Mouse (Mus musculus) kidney, embryonic 15.5 days (tissue): Measurements from ENCODE around the gene Ranbp3. TPM values are rescaled to one million over a fixed set of nuclear protein-coding genes. Genes with fewer than 3 reads are reported as not detected.
A peak's percentile ranks its signal among the peaks of the same experiment; 100 is the strongest.

ENCODE experiments used
- ATAC-seq: fragments of 200-750 bp; cut with Nextera tagmentation; replicated peaks from 2 replicates; pipeline ENCODE4 v1.8.0; 2017; ENCODE audit warnings: moderate TSS enrichment; ENCODE audit not compliant: low FRiP score
- H3K27ac ChIP-seq: fragments of 300-500 bp; sonication (generic); 2 replicates; pipeline ENCODE4 v1.5.1; 2015; ENCODE audit warnings: mild to moderate bottlenecking, inconsistent platforms
- H3K27me3 ChIP-seq: fragments of 300-500 bp; sonication (generic); 2 replicates; pipeline ENCODE4 v1.6.1; 2015; ENCODE audit warnings: inconsistent platforms
- H3K36me3 ChIP-seq: fragments of 300-500 bp; sonication (generic); 2 replicates; pipeline ENCODE4 v1.6.1; 2015; ENCODE audit warnings: inconsistent platforms
- H3K4me1 ChIP-seq: fragments of 300-500 bp; sonication (generic); 2 replicates; pipeline ENCODE4 v1.6.1; 2015; ENCODE audit warnings: inconsistent platforms
- H3K4me2 ChIP-seq: fragments of 300-500 bp; sonication (generic); 2 replicates; pipeline ENCODE4 v1.6.1; 2015; ENCODE audit warnings: moderate library complexity, mild to moderate bottlenecking, inconsistent platforms
- H3K4me3 ChIP-seq: fragments of 300-500 bp; sonication (generic); replicated peaks from 2 replicates; pipeline ENCODE4 v1.5.1; 2015; ENCODE audit warnings: mild to moderate bottlenecking, inconsistent platforms
- H3K9ac ChIP-seq: fragments of 300-500 bp; sonication (generic); 2 replicates; pipeline ENCODE4 v1.6.1; 2015; ENCODE audit warnings: mild to moderate bottlenecking, inconsistent platforms
- H3K9me3 ChIP-seq: fragments of 300-500 bp; sonication (generic); replicated peaks from 2 replicates; pipeline ENCODE4 v1.6.1; 2016; ENCODE audit warnings: inconsistent platforms
- WGBS: fragments of 180-500 bp; shearing (Covaris S2); methylation state at CpG from one replicate; pipeline ENCODE4 v1.1.7; 2015; ENCODE audit warnings: mixed read lengths; 5-methylcytosine and 5-hydroxymethylcytosine counted together
- polyA plus RNA-seq: library from polyadenylated mRNA; unstranded; fragments of >200 nt; fragmentation: Nextera tagmentation; extraction: Ambion mirVana; gene quantifications from 2 replicates; pipeline ENCODE4 v1.2.1, GENCODE M21; 2015

Gene Ranbp3
- polyA plus RNA-seq, 1 experiment from 2014 or later: 99.2 TPM

- Histone ChIP-seq H3K27ac (no peak overlapping the region), H3K9ac (no peak overlapping the region), H3K4me2 (no peak overlapping the region), H3K36me3 (no peaks in the 10 kb centered on the region), H3K4me1 (peaks cover 10% of the 10 kb centered on the region; the same call in 1 of the 2 replicates), H3K9me3 (no peaks in the 10 kb centered on the region), H3K27me3 (no peaks in the 10 kb centered on the region), H3K4me3 (no peak overlapping the region)
- WGBS: 70% methylated on average over 2 of the region's 2 CpGs
- ATAC-seq: no peak
These were observed 18.3 kb upstream of the Ranbp3 start for GRCm38 (mm10) chr17:56654771-56655170.

GRCm38 (mm10) chr17:56655311-56655710, 17.8 kb upstream of the Ranbp3 start:
- WGBS: 76% methylated on average over 3 of the region's 3 CpGs
- Histone ChIP-seq H3K9ac (no peak overlapping the region), H3K4me2 (no peak overlapping the region), H3K27ac (no peak overlapping the region), H3K4me1 (peaks cover 10% of the 10 kb centered on the region; the same call in 1 of the 2 replicates), H3K36me3 (no peaks in the 10 kb centered on the region), H3K4me3 (no peak overlapping the region), H3K27me3 (no peaks in the 10 kb centered on the region), H3K9me3 (no peaks in the 10 kb centered on the region)
- ATAC-seq: no peak

- Histone ChIP-seq H3K27ac (no peak overlapping the region), H3K9me3 (no peaks in the 10 kb centered on the region), H3K9ac (no peak overlapping the region), H3K4me1 (peaks cover 8% of the 10 kb centered on the region; the same call in 1 of the 2 replicates), H3K27me3 (no peaks in the 10 kb centered on the region), H3K4me2 (no peak overlapping the region), H3K4me3 (no peak overlapping the region), H3K36me3 (no peaks in the 10 kb centered on the region)
- WGBS: 86% methylated on average over 6 of the region's 6 CpGs
- no peak for ATAC-seq
These were observed 16.9 kb upstream of the Ranbp3 start for GRCm38 (mm10) chr17:56656171-56656570.

GRCm38 (mm10) chr17:56663659-56664058, 9.4 kb upstream of the Ranbp3 start:
- no peaks in the 10 kb centered on the region for H3K9me3 ChIP-seq
- no peak overlapping the region for H3K9ac ChIP-seq
- peak overlapping the region; percentile 72; the same call in 1 of the 2 replicates for H3K27ac ChIP-seq
- 54% methylated on average over 3 of the region's 3 CpGs for WGBS
- H3K4me2 ChIP-seq: peak overlapping the region; percentile 55
- no peaks in the 10 kb centered on the region for H3K27me3 ChIP-seq
- H3K36me3 ChIP-seq: no peaks in the 10 kb centered on the region
- ATAC-seq: no peak
- peak overlapping the region; percentile 20 for H3K4me3 ChIP-seq
- peaks cover 21% of the 10 kb centered on the region for H3K4me1 ChIP-seq

GRCm38 (mm10) chr17:56664333-56664732, 8.8 kb upstream of the Ranbp3 start:
- Histone ChIP-seq H3K36me3 (no peaks in the 10 kb centered on the region), H3K27ac (peak overlapping the region; percentile 72; the same call in 1 of the 2 replicates), H3K4me1 (peaks cover 25% of the 10 kb centered on the region), H3K27me3 (no peaks in the 10 kb centered on the region), H3K4me2 (peak overlapping the region; percentile 55), H3K4me3 (peak overlapping the region; percentile 20), H3K9ac (no peak overlapping the region), H3K9me3 (no peaks in the 10 kb centered on the region)
- 4% methylated on average over 10 of the region's 10 CpGs for WGBS
- peak; percentile 73 for ATAC-seq

- Histone ChIP-seq H3K9me3 (no peaks in the 10 kb centered on the region), H3K27ac (no peak overlapping the region), H3K4me3 (no peak overlapping the region), H3K4me2 (no peak overlapping the region), H3K4me1 (peaks cover 25% of the 10 kb centered on the region), H3K9ac (no peak overlapping the region), H3K27me3 (no peaks in the 10 kb centered on the region), H3K36me3 (no peaks in the 10 kb centered on the region)
- no peak for ATAC-seq
- WGBS: 83% methylated on average over 4 of the region's 4 CpGs
These were observed 6.7 kb upstream of the Ranbp3 start for GRCm38 (mm10) chr17:56666384-56666783.

GRCm38 (mm10) chr17:56667591-56667990, 5.5 kb upstream of the Ranbp3 start:
- Histone ChIP-seq H3K27ac (no peak overlapping the region), H3K9ac (no peak overlapping the region), H3K4me2 (no peak overlapping the region), H3K36me3 (no peaks in the 10 kb centered on the region), H3K27me3 (no peaks in the 10 kb centered on the region), H3K9me3 (no peaks in the 10 kb centered on the region), H3K4me1 (peaks cover 29% of the 10 kb centered on the region), H3K4me3 (no peak overlapping the region)
- WGBS: 74% methylated on average over 3 of the region's 3 CpGs
- ATAC-seq: no peak

GRCm38 (mm10) chr17:56668384-56669144, 4.5 kb upstream of the Ranbp3 start:
- no peaks in the 10 kb centered on the region for H3K9me3 ChIP-seq
- peak overlapping the region; percentile 98 for H3K4me2 ChIP-seq
- no peak overlapping the region for H3K27ac ChIP-seq
- H3K27me3 ChIP-seq: no peaks in the 10 kb centered on the region
- ATAC-seq: no peak
- peaks cover 26% of the 10 kb centered on the region for H3K4me1 ChIP-seq
- H3K36me3 ChIP-seq: no peaks in the 10 kb centered on the region
- WGBS: 5% methylated on average over 31 of the region's 31 CpGs
- peak overlapping the region; percentile 55 for H3K9ac ChIP-seq
- H3K4me3 ChIP-seq: peak overlapping the region; percentile 53

GRCm38 (mm10) chr17:56669766-56670165, 3.3 kb upstream of the Ranbp3 start:
- Histone ChIP-seq H3K9ac (no peak overlapping the region), H3K27ac (no peak overlapping the region), H3K9me3 (no peaks in the 10 kb centered on the region), H3K4me2 (no peak overlapping the region), H3K36me3 (no peaks in the 10 kb centered on the region), H3K4me3 (no peak overlapping the region), H3K4me1 (peaks cover 21% of the 10 kb centered on the region), H3K27me3 (no peaks in the 10 kb centered on the region)
- 81% methylated on average over 8 of the region's 8 CpGs for WGBS
- no peak for ATAC-seq

- peak; percentile 48 for ATAC-seq
- Histone ChIP-seq H3K4me1 (peaks cover 31% of the 10 kb centered on the region), H3K27me3 (no peaks in the 10 kb centered on the region), H3K9ac (peak overlapping the region; percentile 97), H3K27ac (peak overlapping the region; percentile 92), H3K4me2 (peak overlapping the region; percentile 70), H3K36me3 (peaks cover 33% of the 10 kb centered on the region), H3K4me3 (peak overlapping the region; percentile 96), H3K9me3 (no peaks in the 10 kb centered on the region)
- 1% methylated on average over 37 of the region's 37 CpGs for WGBS
These were observed 738 bp downstream of the Ranbp3 start for GRCm38 (mm10) chr17:56673647-56674416.

- no peaks in the 10 kb centered on the region for H3K27me3 ChIP-seq
- ATAC-seq: no peak
- H3K9me3 ChIP-seq: no peaks in the 10 kb centered on the region
- no peak overlapping the region for H3K4me2 ChIP-seq
- no peak overlapping the region for H3K4me3 ChIP-seq
- 0 out of 2 replicates have a peak, but pooled peaks cover 2% of the 10 kb centered on the region for H3K4me1 ChIP-seq
- H3K36me3 ChIP-seq: peaks cover 83% of the 10 kb centered on the region
- no peak overlapping the region for H3K9ac ChIP-seq
- 76% methylated on average over 4 of the region's 4 CpGs for WGBS
- no peak overlapping the region for H3K27ac ChIP-seq
These were observed 8.7 kb downstream of the Ranbp3 start for GRCm38 (mm10) chr17:56681791-56682190.

GRCm38 (mm10) chr17:56682880-56683279, 9.8 kb downstream of the Ranbp3 start:
- Histone ChIP-seq H3K4me2 (no peak overlapping the region), H3K36me3 (peaks cover 83% of the 10 kb centered on the region), H3K9me3 (no peaks in the 10 kb centered on the region), H3K27ac (no peak overlapping the region), H3K4me3 (no peak overlapping the region), H3K9ac (no peak overlapping the region), H3K27me3 (no peaks in the 10 kb centered on the region), H3K4me1 (no peaks in the 10 kb centered on the region)
- no peak for ATAC-seq
- WGBS: 72% methylated on average over 3 of the region's 3 CpGs
